Mouse (Mus musculus): ENCODE measurements around the gene Kif5c. TPM values are rescaled to one million over a fixed set of nuclear protein-coding genes. Genes with fewer than 3 reads are reported as not detected.

Kif5c gene
- polyA plus RNA-seq, 1 experiment from 2014 or later: 251 TPM

- no peaks in the 10 kb centered on the region for H3K4me1 ChIP-seq (ENCODE audit: control insufficient read depth, insufficient read depth, low read length)
- H3K36me3 ChIP-seq (ENCODE audit: control insufficient read depth, insufficient read depth, low read length): no peaks in the 10 kb centered on the region
- no peak overlapping the region for H3K27ac ChIP-seq (replicated peaks; ENCODE audit: low read depth, low read length)
- ATAC-seq (ENCODE audit: low FRiP score, low TSS enrichment) (no peak), DNase-seq (no peak)
- no peaks in the 10 kb centered on the region for H3K27me3 ChIP-seq (ENCODE audit: control insufficient read depth, insufficient read depth, low read length)
- H3K9me3 ChIP-seq (ENCODE audit: control insufficient read depth, low read length): no peaks in the 10 kb centered on the region
- WGBS: 84% methylated on average over 3 of the region's 3 CpGs
- no peak overlapping the region for H3K4me2 ChIP-seq (ENCODE audit: low read length)
- H3K9ac ChIP-seq (replicated peaks; ENCODE audit: low read length): no peak overlapping the region
- H3K4me3 ChIP-seq (replicated peaks; ENCODE audit: low read depth, low read length): no peak overlapping the region
Observed at GRCm38 (mm10) chr2:49580585-49580984, 38.5 kb upstream of the Kif5c start.

- Histone ChIP-seq H3K4me3 (replicated peaks; ENCODE audit: low read depth, low read length) (no peak overlapping the region), H3K9ac (replicated peaks; ENCODE audit: low read length) (no peak overlapping the region), H3K27ac (replicated peaks; ENCODE audit: low read depth, low read length) (no peak overlapping the region), H3K9me3 (ENCODE audit: control insufficient read depth, low read length) (no peaks in the 10 kb centered on the region), H3K4me1 (ENCODE audit: control insufficient read depth, insufficient read depth, low read length) (no peaks in the 10 kb centered on the region), H3K27me3 (ENCODE audit: control insufficient read depth, insufficient read depth, low read length) (no peaks in the 10 kb centered on the region), H3K36me3 (ENCODE audit: control insufficient read depth, insufficient read depth, low read length) (no peaks in the 10 kb centered on the region), H3K4me2 (ENCODE audit: low read length) (no peak overlapping the region)
- no peak for DNase-seq
- no peak for ATAC-seq (ENCODE audit: low FRiP score, low TSS enrichment)
- 92% methylated on average over 5 of the region's 5 CpGs for WGBS
Observed at GRCm38 (mm10) chr2:49582546-49582945, 36.6 kb upstream of the Kif5c start.

GRCm38 (mm10) chr2:49583311-49583710 lies 35.8 kb upstream of the Kif5c start:
- DNase-seq (no peak), ATAC-seq (ENCODE audit: low FRiP score, low TSS enrichment) (no peak)
- H3K27ac ChIP-seq (replicated peaks; ENCODE audit: low read depth, low read length): no peak overlapping the region
- H3K27me3 ChIP-seq (ENCODE audit: control insufficient read depth, insufficient read depth, low read length): no peaks in the 10 kb centered on the region
- no peaks in the 10 kb centered on the region for H3K4me1 ChIP-seq (ENCODE audit: control insufficient read depth, insufficient read depth, low read length)
- no peak overlapping the region for H3K9ac ChIP-seq (replicated peaks; ENCODE audit: low read length)
- no peaks in the 10 kb centered on the region for H3K36me3 ChIP-seq (ENCODE audit: control insufficient read depth, insufficient read depth, low read length)
- no peaks in the 10 kb centered on the region for H3K9me3 ChIP-seq (ENCODE audit: control insufficient read depth, low read length)
- H3K4me2 ChIP-seq (ENCODE audit: low read length): no peak overlapping the region
- WGBS: 92% methylated on average over 2 of the region's 2 CpGs
- no peak overlapping the region for H3K4me3 ChIP-seq (replicated peaks; ENCODE audit: low read depth, low read length)

- H3K4me3 ChIP-seq (replicated peaks; ENCODE audit: low read depth, low read length): no peak overlapping the region
- no peak overlapping the region for H3K4me2 ChIP-seq (ENCODE audit: low read length)
- no peaks in the 10 kb centered on the region for H3K9me3 ChIP-seq (ENCODE audit: control insufficient read depth, low read length)
- H3K36me3 ChIP-seq (ENCODE audit: control insufficient read depth, insufficient read depth, low read length): no peaks in the 10 kb centered on the region
- ATAC-seq (ENCODE audit: low FRiP score, low TSS enrichment) (no peak), DNase-seq (no peak)
- H3K27ac ChIP-seq (replicated peaks; ENCODE audit: low read depth, low read length): no peak overlapping the region
- 73% methylated on average over 5 of the region's 5 CpGs for WGBS
- no peaks in the 10 kb centered on the region for H3K27me3 ChIP-seq (ENCODE audit: control insufficient read depth, insufficient read depth, low read length)
- no peak overlapping the region for H3K9ac ChIP-seq (replicated peaks; ENCODE audit: low read length)
- H3K4me1 ChIP-seq (ENCODE audit: control insufficient read depth, insufficient read depth, low read length): no peaks in the 10 kb centered on the region
Observed at GRCm38 (mm10) chr2:49590450-49590849, 28.6 kb upstream of the Kif5c start.

- DNase-seq (no peak), ATAC-seq (ENCODE audit: low FRiP score, low TSS enrichment) (no peak)
- H3K4me1 ChIP-seq (ENCODE audit: control insufficient read depth, insufficient read depth, low read length): no peaks in the 10 kb centered on the region
- no peaks in the 10 kb centered on the region for H3K9me3 ChIP-seq (ENCODE audit: control insufficient read depth, low read length)
- H3K27me3 ChIP-seq (ENCODE audit: control insufficient read depth, insufficient read depth, low read length): no peaks in the 10 kb centered on the region
- no peak overlapping the region for H3K4me3 ChIP-seq (replicated peaks; ENCODE audit: low read depth, low read length)
- no peak overlapping the region for H3K9ac ChIP-seq (replicated peaks; ENCODE audit: low read length)
- no peak overlapping the region for H3K4me2 ChIP-seq (ENCODE audit: low read length)
- no peak overlapping the region for H3K27ac ChIP-seq (replicated peaks; ENCODE audit: low read depth, low read length)
- H3K36me3 ChIP-seq (ENCODE audit: control insufficient read depth, insufficient read depth, low read length): no peaks in the 10 kb centered on the region
Observed at GRCm38 (mm10) chr2:49592926-49593325, 26.2 kb upstream of the Kif5c start.

GRCm38 (mm10) chr2:49594886-49595285 lies 24.2 kb upstream of the Kif5c start:
- Histone ChIP-seq H3K36me3 (ENCODE audit: control insufficient read depth, insufficient read depth, low read length) (no peaks in the 10 kb centered on the region), H3K4me3 (replicated peaks; ENCODE audit: low read depth, low read length) (no peak overlapping the region)

GRCm38 (mm10) chr2:49596318-49596717 lies 22.8 kb upstream of the Kif5c start:
- WGBS: 87% methylated on average over 3 of the region's 3 CpGs
- Histone ChIP-seq H3K9me3 (ENCODE audit: control insufficient read depth, low read length) (no peaks in the 10 kb centered on the region), H3K27ac (replicated peaks; ENCODE audit: low read depth, low read length) (no peak overlapping the region), H3K4me1 (ENCODE audit: control insufficient read depth, insufficient read depth, low read length) (0 out of 2 replicates have a peak, but pooled peaks cover 3% of the 10 kb centered on the region), H3K4me2 (ENCODE audit: low read length) (no peak overlapping the region), H3K9ac (replicated peaks; ENCODE audit: low read length) (no peak overlapping the region), H3K4me3 (replicated peaks; ENCODE audit: low read depth, low read length) (no peak overlapping the region), H3K27me3 (ENCODE audit: control insufficient read depth, insufficient read depth, low read length) (no peaks in the 10 kb centered on the region), H3K36me3 (ENCODE audit: control insufficient read depth, insufficient read depth, low read length) (no peaks in the 10 kb centered on the region)
- DNase-seq (no peak), ATAC-seq (ENCODE audit: low FRiP score, low TSS enrichment) (no peak)

More at GRCm38 (mm10) chr2:49594886-49595285, 24.2 kb upstream of the Kif5c start:
- no peak for DNase-seq
- no peak overlapping the region for H3K27ac ChIP-seq (replicated peaks; ENCODE audit: low read depth, low read length)
- no peak overlapping the region for H3K9ac ChIP-seq (replicated peaks; ENCODE audit: low read length)
- 0 out of 2 replicates have a peak, but pooled peaks cover 3% of the 10 kb centered on the region for H3K4me1 ChIP-seq (ENCODE audit: control insufficient read depth, insufficient read depth, low read length)
- ATAC-seq (ENCODE audit: low FRiP score, low TSS enrichment): no peak
- 91% methylated on average over 7 of the region's 7 CpGs for WGBS
- H3K27me3 ChIP-seq (ENCODE audit: control insufficient read depth, insufficient read depth, low read length): no peaks in the 10 kb centered on the region
- no peaks in the 10 kb centered on the region for H3K9me3 ChIP-seq (ENCODE audit: control insufficient read depth, low read length)
- H3K4me2 ChIP-seq (ENCODE audit: low read length): no peak overlapping the region

- Histone ChIP-seq H3K27ac (replicated peaks; ENCODE audit: low read depth, low read length) (no peak overlapping the region), H3K27me3 (ENCODE audit: control insufficient read depth, insufficient read depth, low read length) (no peaks in the 10 kb centered on the region), H3K9ac (replicated peaks; ENCODE audit: low read length) (no peak overlapping the region), H3K4me1 (ENCODE audit: control insufficient read depth, insufficient read depth, low read length) (0 out of 2 replicates have a peak, but pooled peaks cover 3% of the 10 kb centered on the region), H3K4me3 (replicated peaks; ENCODE audit: low read depth, low read length) (no peak overlapping the region), H3K4me2 (ENCODE audit: low read length) (no peak overlapping the region), H3K9me3 (ENCODE audit: control insufficient read depth, low read length) (no peaks in the 10 kb centered on the region), H3K36me3 (ENCODE audit: control insufficient read depth, insufficient read depth, low read length) (no peaks in the 10 kb centered on the region)
- ATAC-seq (ENCODE audit: low FRiP score, low TSS enrichment) (no peak), DNase-seq (peak; percentile 28)
- WGBS: 64% methylated on average over 7 of the region's 7 CpGs
Observed at GRCm38 (mm10) chr2:49600021-49600681, 18.9 kb upstream of the Kif5c start.

GRCm38 (mm10) chr2:49602791-49603349 lies 16.2 kb upstream of the Kif5c start:
- Histone ChIP-seq H3K9ac (replicated peaks; ENCODE audit: low read length) (no peak overlapping the region), H3K27me3 (ENCODE audit: control insufficient read depth, insufficient read depth, low read length) (no peaks in the 10 kb centered on the region), H3K4me1 (ENCODE audit: control insufficient read depth, insufficient read depth, low read length) (0 out of 2 replicates have a peak, but pooled peaks cover 3% of the 10 kb centered on the region), H3K36me3 (ENCODE audit: control insufficient read depth, insufficient read depth, low read length) (no peaks in the 10 kb centered on the region), H3K9me3 (ENCODE audit: control insufficient read depth, low read length) (no peaks in the 10 kb centered on the region), H3K4me3 (replicated peaks; ENCODE audit: low read depth, low read length) (no peak overlapping the region), H3K27ac (replicated peaks; ENCODE audit: low read depth, low read length) (no peak overlapping the region), H3K4me2 (ENCODE audit: low read length) (no peak overlapping the region)
- DNase-seq: peak; percentile 13
- WGBS: 83% methylated on average over 4 of the region's 4 CpGs
- no peak for ATAC-seq (ENCODE audit: low FRiP score, low TSS enrichment)
